Mouse (Mus musculus): ENCODE results near the gene Pabpc4.
"Not testable (repeated sequence)": the region's sequence is repeated elsewhere in the genome, so short reads cannot be mapped to it uniquely, and the experiment has no call there.

Pabpc4 gene

GRCm38 (mm10) chr4:123297195-123297960 lies 35.2 kb downstream of the Pabpc4 start:
- peak; percentile 77 to 84 for DNase-seq (ENCODE audit: inconsistent age in 2 of 2, low spot score in 1 of 2)

- DNase-seq (ENCODE audit: inconsistent age in 2 of 2, low spot score in 1 of 2): no peak
Measured at GRCm38 (mm10) chr4:123298226-123298625, 36.1 kb downstream of the Pabpc4 start.

GRCm38 (mm10) chr4:123298980-123299670 lies 37.0 kb downstream of the Pabpc4 start:
- peak; percentile 26 to 79 for DNase-seq (ENCODE audit: inconsistent age in 2 of 2, low spot score in 1 of 2)

GRCm38 (mm10) chr4:123305789-123306188 lies 43.6 kb downstream of the Pabpc4 start:
- peak; percentile 31 to 87 for DNase-seq (ENCODE audit: inconsistent age in 2 of 2, low spot score in 1 of 2)

- DNase-seq (ENCODE audit: inconsistent age in 2 of 2, low spot score in 1 of 2): no peak
Measured at GRCm38 (mm10) chr4:123306999-123307398, 44.8 kb downstream of the Pabpc4 start.

GRCm38 (mm10) chr4:123308292-123308691 lies 46.1 kb downstream of the Pabpc4 start:
- peak in 1 of 2 experiments; percentile 20 for DNase-seq (ENCODE audit: inconsistent age in 2 of 2, low spot score in 1 of 2)

DNA sequence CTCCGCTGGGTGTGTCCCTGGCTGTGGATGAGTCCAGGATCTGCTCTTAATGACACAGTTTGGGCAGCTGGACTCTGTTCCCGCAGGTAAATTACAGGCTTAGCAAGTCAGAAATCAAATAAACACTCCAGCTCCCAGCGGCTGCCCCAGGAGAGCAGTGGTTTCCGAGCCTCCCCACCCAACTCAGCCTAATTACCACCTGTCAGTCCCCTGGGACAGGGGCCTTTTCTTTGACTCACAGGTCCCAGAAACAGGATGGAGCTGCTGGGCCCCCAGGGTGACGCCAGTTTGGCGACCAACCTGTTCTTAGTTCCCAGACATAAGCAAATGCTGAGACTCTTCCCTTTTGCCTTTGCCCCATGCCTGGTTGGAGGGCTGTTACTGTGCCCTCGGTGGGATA lies 49.7 kb downstream of the Pabpc4 start:
- no peak for DNase-seq (ENCODE audit: inconsistent age in 2 of 2, low spot score in 1 of 2)

- DNase-seq (ENCODE audit: inconsistent age in 2 of 2, low spot score in 1 of 2): no peak
Measured at GRCm38 (mm10) chr4:123313010-123313409, 50.9 kb downstream of the Pabpc4 start.

- no peak for DNase-seq (ENCODE audit: inconsistent age in 2 of 2, low spot score in 1 of 2)
Measured at GRCm38 (mm10) chr4:123314497-123314896, 52.3 kb downstream of the Pabpc4 start.

DNA sequence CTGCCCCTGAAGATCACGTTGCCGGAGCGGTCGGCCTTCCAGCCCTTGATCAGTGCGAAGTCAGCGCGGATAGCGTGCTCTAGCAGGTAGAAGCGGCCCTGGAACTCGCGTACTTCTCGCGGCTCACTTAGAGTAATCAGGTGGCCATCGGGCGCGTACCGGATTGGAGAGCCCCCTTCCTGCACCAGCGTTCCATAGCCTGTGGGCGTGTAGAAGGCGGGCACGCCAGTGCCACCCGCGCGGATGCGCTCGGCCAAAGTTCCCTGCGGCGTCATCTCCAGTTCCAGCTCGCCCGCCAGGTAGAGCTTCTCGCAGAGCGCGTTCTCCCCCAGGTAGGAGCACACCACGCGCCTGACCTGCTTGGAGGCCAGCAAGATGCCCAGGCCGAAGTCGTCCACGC lies 60.8 kb downstream of the Pabpc4 start:
- not testable (repeated sequence) for DNase-seq (ENCODE audit: inconsistent age in 2 of 2, low spot score in 1 of 2)

GRCm38 (mm10) chr4:123323534-123323933 lies 61.4 kb downstream of the Pabpc4 start, which contains the start of gene Oxct2a:
TSS of gene Oxct2a (minus strand) at chr4:123323634.
- no peak for DNase-seq (ENCODE audit: inconsistent age in 2 of 2, low spot score in 1 of 2)

- DNase-seq (ENCODE audit: inconsistent age in 2 of 2, low spot score in 1 of 2): peak in 1 of 2 experiments; percentile 15
Measured at GRCm38 (mm10) chr4:123326087-123326486, 63.9 kb downstream of the Pabpc4 start.

DNA sequence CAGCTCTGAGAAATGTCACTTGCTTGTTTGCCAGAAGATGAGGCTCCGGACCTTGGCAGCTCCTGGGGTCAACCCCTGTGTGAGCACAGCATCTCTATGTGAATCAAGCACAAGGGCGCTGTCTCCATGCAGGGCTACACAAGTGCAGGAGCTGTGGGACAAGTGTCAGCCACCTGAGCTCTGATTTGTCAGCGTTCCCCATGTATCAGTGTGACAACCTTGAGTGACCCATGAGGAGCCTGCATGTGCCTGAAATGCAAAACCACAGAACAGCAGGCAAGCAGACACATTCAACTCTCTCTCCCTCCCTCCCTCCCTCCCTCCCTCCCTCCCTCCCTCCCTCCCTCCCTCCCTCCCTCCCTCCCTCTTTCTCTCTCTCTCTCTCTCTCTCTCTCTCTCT lies 65.5 kb downstream of the Pabpc4 start:
- DNase-seq (ENCODE audit: inconsistent age in 2 of 2, low spot score in 1 of 2): peak in 1 of 2 experiments; percentile 20

GRCm38 (mm10) chr4:123328946-123329345 lies 66.8 kb downstream of the Pabpc4 start:
- DNase-seq (ENCODE audit: inconsistent age in 2 of 2, low spot score in 1 of 2): no peak

- no peak for DNase-seq (ENCODE audit: inconsistent age in 2 of 2, low spot score in 1 of 2)
Measured at GRCm38 (mm10) chr4:123331326-123331725, 69.2 kb downstream of the Pabpc4 start.

DNA sequence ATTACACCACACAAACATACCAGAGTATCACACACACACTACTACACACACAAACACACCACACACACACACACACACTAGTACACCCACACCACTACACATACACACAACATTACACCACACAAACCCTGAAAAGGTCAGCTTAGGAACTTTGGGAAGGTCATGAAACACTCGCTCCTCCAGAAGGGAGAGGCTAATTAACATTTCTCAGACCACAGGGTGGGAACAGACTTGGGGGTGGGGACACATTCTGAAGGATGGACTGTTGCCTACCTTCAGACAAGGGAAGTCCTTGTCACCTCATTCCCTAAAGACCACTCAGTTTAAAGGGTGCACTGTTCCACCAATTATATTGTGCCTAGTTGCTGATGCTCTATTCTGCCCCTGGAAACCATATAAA lies 69.8 kb downstream of the Pabpc4 start:
- DNase-seq (ENCODE audit: inconsistent age in 2 of 2, low spot score in 1 of 2): not testable (repeated sequence)

DNA sequence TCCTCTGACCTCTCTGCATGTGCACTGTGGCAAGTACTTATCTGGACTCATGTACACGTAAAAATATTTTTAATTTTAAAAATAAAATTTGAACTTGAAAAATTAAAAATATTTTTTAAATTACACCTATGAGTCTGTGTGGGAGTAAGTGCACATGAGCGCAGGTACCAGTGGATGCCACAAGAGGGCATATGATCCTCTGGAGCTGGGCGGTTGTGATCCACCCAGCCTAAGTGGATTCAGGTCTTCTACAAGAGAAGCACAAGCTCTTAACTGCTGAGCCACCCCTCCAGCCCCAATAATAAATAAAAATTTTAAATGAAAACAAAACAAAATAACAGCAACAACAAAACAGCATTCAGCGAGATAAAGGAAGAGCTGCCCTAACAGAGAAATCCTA lies 71.0 kb downstream of the Pabpc4 start:
- DNase-seq (ENCODE audit: inconsistent age in 2 of 2, low spot score in 1 of 2): no peak

DNA sequence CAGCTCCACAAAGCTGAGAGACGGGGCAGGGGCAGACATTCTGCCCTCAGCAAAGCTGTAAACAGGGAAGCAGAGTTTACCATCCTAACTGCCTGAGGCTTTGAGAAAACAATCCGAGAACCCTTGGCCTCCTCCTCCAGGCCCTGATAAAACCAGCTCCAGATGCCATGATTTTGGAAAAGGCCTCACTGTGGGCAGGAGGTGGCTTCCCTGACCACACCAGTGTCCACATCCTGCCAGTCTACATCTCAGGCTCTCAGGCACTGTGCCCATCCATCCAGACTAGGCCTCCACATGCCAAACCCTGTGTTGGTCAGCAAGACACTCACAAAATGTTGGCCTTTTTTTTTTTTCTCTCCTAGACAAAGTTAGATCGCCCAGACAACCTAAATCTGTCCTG lies 72.0 kb downstream of the Pabpc4 start:
- no peak for DNase-seq (ENCODE audit: inconsistent age in 2 of 2, low spot score in 1 of 2)

- DNase-seq (ENCODE audit: inconsistent age in 2 of 2, low spot score in 1 of 2): not testable (repeated sequence)
Measured at GRCm38 (mm10) chr4:123335244-123335643, 73.1 kb downstream of the Pabpc4 start.

GRCm38 (mm10) chr4:123335796-123336585 lies 73.8 kb downstream of the Pabpc4 start:
- DNase-seq (ENCODE audit: inconsistent age in 2 of 2, low spot score in 1 of 2): no peak

DNA sequence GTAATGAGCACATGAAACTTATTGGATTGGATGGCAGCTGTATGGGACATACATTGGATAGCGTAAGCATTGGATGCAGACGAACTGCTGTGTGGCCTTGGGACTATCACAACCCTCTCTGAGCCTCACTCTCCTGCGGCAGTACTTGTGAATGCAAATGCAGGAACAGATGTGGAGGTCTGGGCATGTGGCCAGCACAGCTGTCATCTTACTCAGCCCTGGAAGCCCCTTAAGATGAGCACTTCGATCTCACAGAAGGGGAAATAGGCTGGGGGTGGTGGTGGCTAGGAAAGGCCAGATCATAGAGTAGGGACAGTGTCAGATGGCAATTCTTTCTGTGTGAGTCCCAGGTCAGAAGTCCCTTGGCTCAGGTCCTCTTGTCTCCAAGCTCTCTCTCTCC lies 75.5 kb downstream of the Pabpc4 start:
- DNase-seq (ENCODE audit: inconsistent age in 2 of 2, low spot score in 1 of 2): peak in 1 of 2 experiments; percentile 18

Data from adrenal gland, adult (tissue).